Mouse (Mus musculus): Measurements from ENCODE around the gene Slc10a7. TPM values are rescaled to one million over a fixed set of nuclear protein-coding genes. Genes with fewer than 3 reads are reported as not detected.
"Not testable (repeated sequence)": the region's sequence is repeated elsewhere in the genome, so short reads cannot be mapped to it uniquely, and the experiment has no call there.

The Slc10a7 gene
- polyA plus RNA-seq, 1 experiment from 2014 or later = 11.3 TPM

GRCm38 (mm10) chr8:78703068-78703820 lies 194.1 kb downstream of the Slc10a7 start:
- H3K27ac ChIP-seq (ENCODE audit: low read depth, low read length) = no peak overlapping the region
- no peaks in the 10 kb centered on the region; the same call in 1 of the 2 replicates for H3K36me3 ChIP-seq (ENCODE audit: control insufficient read depth, insufficient read depth, low read length)
- no peak overlapping the region for H3K4me2 ChIP-seq (replicated peaks; ENCODE audit: low read depth, low read length)
- H3K4me3 ChIP-seq (ENCODE audit: low read length) = no peak overlapping the region
- H3K4me1 ChIP-seq (ENCODE audit: control insufficient read depth, insufficient read depth, low read length) = no peaks in the 10 kb centered on the region
- H3K27me3 ChIP-seq (ENCODE audit: control insufficient read depth, insufficient read depth, low read length) = no peaks in the 10 kb centered on the region
- no peak overlapping the region for H3K9ac ChIP-seq (ENCODE audit: low read depth, low read length)
- WGBS = 70% methylated on average over 11 of the region's 11 CpGs
- no peaks in the 10 kb centered on the region; the same call in 1 of the 2 replicates for H3K9me3 ChIP-seq (ENCODE audit: control insufficient read depth, low read length)
- ATAC-seq (ENCODE audit: low FRiP score, low TSS enrichment) = no peak

- no peak overlapping the region for H3K9ac ChIP-seq (ENCODE audit: low read depth, low read length)
- ATAC-seq (ENCODE audit: low FRiP score, low TSS enrichment) = no peak
- H3K36me3 ChIP-seq (ENCODE audit: control insufficient read depth, insufficient read depth, low read length) = no peaks in the 10 kb centered on the region
- no peak overlapping the region for H3K4me2 ChIP-seq (replicated peaks; ENCODE audit: low read depth, low read length)
- H3K4me1 ChIP-seq (ENCODE audit: control insufficient read depth, insufficient read depth, low read length) = no peaks in the 10 kb centered on the region
- no peak overlapping the region for H3K27ac ChIP-seq (ENCODE audit: low read depth, low read length)
- WGBS = 41% methylated on average over 9 of the region's 9 CpGs
- no peak overlapping the region for H3K4me3 ChIP-seq (ENCODE audit: low read length)
- H3K9me3 ChIP-seq (ENCODE audit: control insufficient read depth, low read length) = no peaks in the 10 kb centered on the region; the same call in 1 of the 2 replicates
- no peaks in the 10 kb centered on the region for H3K27me3 ChIP-seq (ENCODE audit: control insufficient read depth, insufficient read depth, low read length)
Measured at GRCm38 (mm10) chr8:78705980-78706379, 196.8 kb downstream of the Slc10a7 start.

- H3K4me2 ChIP-seq (replicated peaks; ENCODE audit: low read depth, low read length) = no peak overlapping the region
- 78% methylated on average over 11 of the region's 11 CpGs for WGBS
- no peak overlapping the region for H3K9ac ChIP-seq (ENCODE audit: low read depth, low read length)
- H3K4me1 ChIP-seq (ENCODE audit: control insufficient read depth, insufficient read depth, low read length) = no peaks in the 10 kb centered on the region
- no peaks in the 10 kb centered on the region for H3K36me3 ChIP-seq (ENCODE audit: control insufficient read depth, insufficient read depth, low read length)
- ATAC-seq (ENCODE audit: low FRiP score, low TSS enrichment) = no peak
- no peaks in the 10 kb centered on the region for H3K9me3 ChIP-seq (ENCODE audit: control insufficient read depth, low read length)
- no peak overlapping the region for H3K27ac ChIP-seq (ENCODE audit: low read depth, low read length)
- no peak overlapping the region for H3K4me3 ChIP-seq (ENCODE audit: low read length)
- H3K27me3 ChIP-seq (ENCODE audit: control insufficient read depth, insufficient read depth, low read length) = no peaks in the 10 kb centered on the region
Measured at GRCm38 (mm10) chr8:78709948-78710644, 200.9 kb downstream of the Slc10a7 start.

GRCm38 (mm10) chr8:78710961-78711360 lies 201.8 kb downstream of the Slc10a7 start:
- ATAC-seq (ENCODE audit: low FRiP score, low TSS enrichment) = no peak
- Histone ChIP-seq H3K9ac (ENCODE audit: low read depth, low read length) (no peak overlapping the region), H3K4me2 (replicated peaks; ENCODE audit: low read depth, low read length) (no peak overlapping the region), H3K4me1 (ENCODE audit: control insufficient read depth, insufficient read depth, low read length) (no peaks in the 10 kb centered on the region), H3K36me3 (ENCODE audit: control insufficient read depth, insufficient read depth, low read length) (no peaks in the 10 kb centered on the region), H3K9me3 (ENCODE audit: control insufficient read depth, low read length) (no peaks in the 10 kb centered on the region), H3K27ac (ENCODE audit: low read depth, low read length) (no peak overlapping the region), H3K4me3 (ENCODE audit: low read length) (no peak overlapping the region), H3K27me3 (ENCODE audit: control insufficient read depth, insufficient read depth, low read length) (no peaks in the 10 kb centered on the region)
- WGBS = 94% methylated on average over 10 of the region's 10 CpGs

- no peaks in the 10 kb centered on the region for H3K9me3 ChIP-seq (ENCODE audit: control insufficient read depth, low read length)
- H3K27ac ChIP-seq (ENCODE audit: low read depth, low read length) = no peak overlapping the region
- H3K4me3 ChIP-seq (ENCODE audit: low read length) = no peak overlapping the region
- H3K9ac ChIP-seq (ENCODE audit: low read depth, low read length) = no peak overlapping the region
- H3K4me2 ChIP-seq (replicated peaks; ENCODE audit: low read depth, low read length) = no peak overlapping the region
- WGBS = 78% methylated on average over 4 of the region's 4 CpGs
- no peaks in the 10 kb centered on the region for H3K27me3 ChIP-seq (ENCODE audit: control insufficient read depth, insufficient read depth, low read length)
- H3K4me1 ChIP-seq (ENCODE audit: control insufficient read depth, insufficient read depth, low read length) = no peaks in the 10 kb centered on the region
- H3K36me3 ChIP-seq (ENCODE audit: control insufficient read depth, insufficient read depth, low read length) = no peaks in the 10 kb centered on the region
- ATAC-seq (ENCODE audit: low FRiP score, low TSS enrichment) = no peak
Measured at GRCm38 (mm10) chr8:78714880-78715279, 205.7 kb downstream of the Slc10a7 start.

- Histone ChIP-seq H3K4me1 (ENCODE audit: control insufficient read depth, insufficient read depth, low read length) (peaks cover 4% of the 10 kb centered on the region; the same call in 1 of the 2 replicates), H3K9ac (ENCODE audit: low read depth, low read length) (no peak overlapping the region), H3K27ac (ENCODE audit: low read depth, low read length) (no peak overlapping the region), H3K9me3 (ENCODE audit: control insufficient read depth, low read length) (no peaks in the 10 kb centered on the region), H3K4me2 (replicated peaks; ENCODE audit: low read depth, low read length) (no peak overlapping the region), H3K27me3 (ENCODE audit: control insufficient read depth, insufficient read depth, low read length) (no peaks in the 10 kb centered on the region), H3K36me3 (ENCODE audit: control insufficient read depth, insufficient read depth, low read length) (no peaks in the 10 kb centered on the region), H3K4me3 (ENCODE audit: low read length) (no peak overlapping the region)
- 90% methylated on average over 7 of the region's 7 CpGs for WGBS
- ATAC-seq (ENCODE audit: low FRiP score, low TSS enrichment) = no peak
Measured at GRCm38 (mm10) chr8:78716546-78716945, 207.4 kb downstream of the Slc10a7 start.

- 89% methylated on average over 10 of the region's 10 CpGs for WGBS
- not testable (repeated sequence) for H3K9ac ChIP-seq (ENCODE audit: low read depth, low read length); H3K4me3 ChIP-seq (ENCODE audit: low read length); H3K4me1 ChIP-seq (ENCODE audit: control insufficient read depth, insufficient read depth, low read length); H3K27me3 ChIP-seq (ENCODE audit: control insufficient read depth, insufficient read depth, low read length); H3K9me3 ChIP-seq (ENCODE audit: control insufficient read depth, low read length); H3K4me2 ChIP-seq (replicated peaks; ENCODE audit: low read depth, low read length); H3K36me3 ChIP-seq (ENCODE audit: control insufficient read depth, insufficient read depth, low read length); H3K27ac ChIP-seq (ENCODE audit: low read depth, low read length); ATAC-seq (ENCODE audit: low FRiP score, low TSS enrichment)
Measured at GRCm38 (mm10) chr8:78717191-78717590, 208.0 kb downstream of the Slc10a7 start.

- H3K27ac ChIP-seq (ENCODE audit: low read depth, low read length) = no peak overlapping the region
Measured at GRCm38 (mm10) chr8:78719279-78720040, 210.3 kb downstream of the Slc10a7 start.

More at GRCm38 (mm10) chr8:78719279-78720040, 210.3 kb downstream of the Slc10a7 start:
- no peak overlapping the region for H3K4me3 ChIP-seq (ENCODE audit: low read length)
- peaks cover 10% of the 10 kb centered on the region; the same call in 1 of the 2 replicates for H3K4me1 ChIP-seq (ENCODE audit: control insufficient read depth, insufficient read depth, low read length)
- no peaks in the 10 kb centered on the region for H3K36me3 ChIP-seq (ENCODE audit: control insufficient read depth, insufficient read depth, low read length)
- H3K9me3 ChIP-seq (ENCODE audit: control insufficient read depth, low read length) = no peaks in the 10 kb centered on the region
- no peak overlapping the region for H3K9ac ChIP-seq (ENCODE audit: low read depth, low read length)
- no peak for ATAC-seq (ENCODE audit: low FRiP score, low TSS enrichment)
- WGBS = 76% methylated on average over 10 of the region's 10 CpGs
- no peak overlapping the region for H3K4me2 ChIP-seq (replicated peaks; ENCODE audit: low read depth, low read length)
- H3K27me3 ChIP-seq (ENCODE audit: control insufficient read depth, insufficient read depth, low read length) = no peaks in the 10 kb centered on the region
